Mouse (Mus musculus) cerebellum, adult 11-12 months (tissue): ENCODE measurements around the gene Tmem182.

Experiments used
- DNase-seq: peaks from one replicate; pipeline ENCODE4 v3.0.0; 2022

Gene Tmem182

GRCm38 (mm10) chr1:40800908-40801307 lies 4.5 kb upstream of the Tmem182 start:
- no peak for DNase-seq

GRCm38 (mm10) chr1:40802759-40803158 lies 2.6 kb upstream of the Tmem182 start:
- DNase-seq = no peak

GRCm38 (mm10) chr1:40804118-40804517 lies 1.3 kb upstream of the Tmem182 start:
- DNase-seq = no peak

GRCm38 (mm10) chr1:40805891-40806290 lies 490 bp downstream of the Tmem182 start:
- DNase-seq = no peak

GRCm38 (mm10) chr1:40808643-40809042 lies 3.2 kb downstream of the Tmem182 start:
- no peak for DNase-seq

- DNase-seq = no peak
Observed at GRCm38 (mm10) chr1:40815071-40815845, 9.9 kb downstream of the Tmem182 start.

- DNase-seq = no peak
Observed at GRCm38 (mm10) chr1:40824517-40824916, 19.1 kb downstream of the Tmem182 start.

GRCm38 (mm10) chr1:40824936-40825335 lies 19.5 kb downstream of the Tmem182 start:
- DNase-seq = no peak

- no peak for DNase-seq
Observed at GRCm38 (mm10) chr1:40825826-40826225, 20.4 kb downstream of the Tmem182 start.

- peak; percentile 5 for DNase-seq
Observed at GRCm38 (mm10) chr1:40829213-40829914, 24.0 kb downstream of the Tmem182 start.

- no peak for DNase-seq
Observed at GRCm38 (mm10) chr1:40830712-40831507, 25.5 kb downstream of the Tmem182 start.

- no peak for DNase-seq
Observed at GRCm38 (mm10) chr1:40835468-40835867, 30.1 kb downstream of the Tmem182 start.

- DNase-seq = no peak
Observed at GRCm38 (mm10) chr1:40840605-40841004, 35.2 kb downstream of the Tmem182 start.

- DNase-seq = no peak
Observed at GRCm38 (mm10) chr1:40841032-40841761, 35.8 kb downstream of the Tmem182 start.

- DNase-seq = no peak
Observed at GRCm38 (mm10) chr1:40844616-40845015, 39.2 kb downstream of the Tmem182 start.

GRCm38 (mm10) chr1:40847196-40847938 lies 42.0 kb downstream of the Tmem182 start:
- no peak for DNase-seq

- no peak for DNase-seq
Observed at GRCm38 (mm10) chr1:40851286-40851685, 45.9 kb downstream of the Tmem182 start.

- DNase-seq = no peak
Observed at GRCm38 (mm10) chr1:40855268-40855667, 49.9 kb downstream of the Tmem182 start.

- no peak for DNase-seq
Observed at GRCm38 (mm10) chr1:40856846-40857636, 51.6 kb downstream of the Tmem182 start.

- DNase-seq = no peak
Observed at GRCm38 (mm10) chr1:40865043-40865442, 59.6 kb downstream of the Tmem182 start.

- no peak for DNase-seq
Observed at GRCm38 (mm10) chr1:40867106-40867505, 61.7 kb downstream of the Tmem182 start.
